Mouse (Mus musculus): ENCODE measurements around the gene Ppfibp2.

DNA sequence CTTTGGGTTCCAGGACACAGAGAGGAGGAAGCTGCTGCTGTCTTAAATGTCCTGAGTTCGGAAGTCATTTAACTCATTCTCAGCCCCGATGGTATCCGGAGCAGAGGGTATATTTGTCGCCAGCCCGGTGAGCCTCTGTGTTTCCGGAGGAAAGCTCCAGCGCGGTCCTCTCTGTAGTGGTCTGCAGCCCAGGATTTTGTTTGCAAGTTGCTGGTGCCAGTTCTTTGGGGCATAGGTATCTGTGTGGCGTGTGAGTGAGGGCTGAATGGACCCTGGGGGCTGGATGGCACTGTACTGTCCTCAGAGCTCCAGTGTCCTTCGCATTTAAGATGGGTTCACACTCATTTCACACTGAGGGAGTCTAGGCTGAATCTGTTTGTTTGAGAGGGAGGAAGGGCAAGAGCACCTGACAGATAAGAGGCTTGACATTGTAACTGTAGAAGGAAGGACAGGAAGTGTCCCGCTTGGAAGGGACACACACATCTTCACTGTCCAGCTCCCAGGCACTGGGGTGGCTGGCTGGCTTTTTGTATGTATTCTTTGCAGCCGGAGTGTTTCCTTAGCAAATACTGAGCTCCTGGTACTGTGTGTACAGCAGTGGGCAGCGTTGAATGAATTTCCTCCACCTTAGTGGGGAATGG, 71.4 kb downstream of the Ppfibp2 start:
- TF ChIP-seq CTCF (IDR thresholded peaks at IDR 0.05; ENCODE audit: control insufficient read depth, insufficient read depth, insufficient read length) = no peak
- no peak for TF ChIP-seq MAX (IDR thresholded peaks at IDR 0.05)
- TF ChIP-seq MYOG (IDR thresholded peaks at IDR 0.05; ENCODE audit: control insufficient read depth, extremely low read depth, insufficient read length) = no peak
- TF ChIP-seq USF1 (IDR thresholded peaks at IDR 0.05; ENCODE audit: low read depth) = no peak
- TF ChIP-seq CEBPB (IDR thresholded peaks at IDR 0.05; ENCODE audit: low read depth) = no peak
- TF ChIP-seq FOSL1 (IDR thresholded peaks at IDR 0.05; ENCODE audit: insufficient read depth, low read length, poor library complexity, severe bottlenecking) = no peak
